Mouse (Mus musculus): ENCODE data around the gene Ddx19a.
A peak's percentile ranks its signal among the peaks of the same experiment; 100 is the strongest.

DNA sequence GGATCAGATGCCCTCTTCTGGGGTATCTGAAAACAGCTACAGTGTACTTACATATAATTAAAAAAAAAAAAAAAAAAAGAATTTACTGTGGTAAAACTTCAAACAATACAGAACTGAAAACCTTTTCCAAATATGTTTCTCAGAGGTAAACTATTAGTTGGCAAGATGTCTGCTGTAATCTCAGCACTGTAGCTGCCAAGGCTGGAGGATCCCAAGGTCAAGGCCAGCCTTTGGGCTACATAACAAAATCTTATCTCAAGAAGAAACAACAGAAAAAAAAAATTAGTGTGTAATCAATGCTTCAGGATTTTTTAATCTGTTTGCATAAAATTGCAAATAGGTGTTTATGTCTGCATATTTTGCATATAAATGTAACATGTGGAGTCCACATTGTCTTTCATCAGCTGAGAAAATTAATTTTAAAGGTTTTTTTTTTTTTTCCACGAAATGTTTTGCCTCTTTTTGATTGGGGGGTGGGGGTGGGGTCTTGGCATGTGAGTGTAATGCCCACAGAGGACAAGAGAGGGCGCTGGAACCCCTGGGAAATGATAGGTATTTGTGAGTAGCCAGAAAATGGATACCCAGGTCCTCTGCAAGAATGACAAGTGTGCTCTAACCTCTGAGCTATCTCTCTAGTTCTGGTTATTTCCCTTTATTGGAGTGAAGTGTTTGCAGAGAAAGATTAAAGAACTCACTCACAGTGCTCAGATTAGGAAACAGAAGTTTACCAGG is 46.6 kb upstream of the Ddx19a start:
- TF ChIP-seq CTCF (conservative IDR thresholded peaks at IDR 0.05 in 1 of 2, IDR thresholded peaks at IDR 0.05 in 1 of 2; ENCODE audit: low read depth in 2 of 2, low read length in 2 of 2) (peak; percentile 9 to 45; a peak in 2 of 4 replicates), EP300 (IDR thresholded peaks at IDR 0.05; ENCODE audit: low read length) (no peak), UBTF (IDR thresholded peaks at IDR 0.05; ENCODE audit: low read depth, low read length) (no peak), USF2 (conservative IDR thresholded peaks at IDR 0.05; ENCODE audit: low read depth, low read length) (no peak), NELFE (IDR thresholded peaks at IDR 0.05; ENCODE audit: low read depth, low read length) (no peak), JUN (IDR thresholded peaks at IDR 0.05; ENCODE audit: insufficient read depth, low read depth, low read length) (no peak), POLR2A (IDR thresholded peaks at IDR 0.05; ENCODE audit: low read depth, low read length) (no peak), ZNF384 (IDR thresholded peaks at IDR 0.05; ENCODE audit: low read depth, low read length) (no peak), ELF1 (IDR thresholded peaks at IDR 0.05; ENCODE audit: low read depth, low read length) (no peak), RAD21 (IDR thresholded peaks at IDR 0.05; ENCODE audit: low read depth, low read length) (no peak), SIN3A (IDR thresholded peaks at IDR 0.05; ENCODE audit: low read length) (no peak), TCF12 (IDR thresholded peaks at IDR 0.05; ENCODE audit: low read depth, low read length) (no peak)

Data from CH12.LX (cell line).